Comparison of ENCODE assay signal across 8 mouse cellular contexts in genomic region chr2:21206278-21206677, GRCm38 (mm10). TPM values are rescaled to one million over a fixed set of nuclear protein-coding genes. Genes with fewer than 3 reads are reported as not detected.
DNase-seq lines count a peak whose midpoint lies in the region; ATAC-seq and TF ChIP-seq lines count a peak whose summit lies in the region.

No protein-coding gene starts in this region.

- H3K9ac ChIP-seq in heart, adult 2 months (ENCODE audit: low read depth, low read length) = peak overlapping the region; percentile 61
- peak overlapping the region; percentile 71 for H3K9ac ChIP-seq in liver, embryonic 11.5 days (ENCODE audit: low read depth, low read length)
- peak overlapping the region; percentile 71 for H3K9ac ChIP-seq in stomach, embryonic 16.5 days (ENCODE audit: low read length)

- TF ChIP-seq EP300 in heart, adult 2 months (IDR thresholded peaks at IDR 0.05; ENCODE audit: insufficient read depth, low read depth, low read length) = no peak

- peak overlapping the region; percentile 78 for H3K27ac ChIP-seq in heart, adult 2 months
- H3K27ac ChIP-seq in testis, adult 2 months (ENCODE audit: control insufficient read depth, insufficient read depth, low read depth, low read length) = peak overlapping the region; percentile 95; the same call in 1 of the 2 replicates
- no peak overlapping the region for H3K27ac ChIP-seq in liver, embryonic 11.5 days (ENCODE audit: low read depth, low read length)
- no peak overlapping the region for H3K27ac ChIP-seq in stomach, embryonic 16.5 days (ENCODE audit: low read length)

- no peaks in the 10 kb centered on the region for H3K36me3 ChIP-seq in heart, adult 2 months (ENCODE audit: control insufficient read depth, insufficient read depth, low read length)
- H3K36me3 ChIP-seq in testis, adult 2 months (ENCODE audit: control insufficient read depth, insufficient read depth, low read length) = peaks cover under 1% of the 10 kb centered on the region; the same call in 1 of the 2 replicates
- no peaks in the 10 kb centered on the region for H3K36me3 ChIP-seq in liver, embryonic 11.5 days (ENCODE audit: control insufficient read depth, insufficient read depth, low read length)
- H3K36me3 ChIP-seq in stomach, embryonic 16.5 days (ENCODE audit: control insufficient read depth, insufficient read depth, low read length) = no peaks in the 10 kb centered on the region

- H3K9me3 ChIP-seq in liver, embryonic 11.5 days (ENCODE audit: control insufficient read depth, low read length) = no peaks in the 10 kb centered on the region
- no peaks in the 10 kb centered on the region for H3K9me3 ChIP-seq in stomach, embryonic 16.5 days (replicated peaks; ENCODE audit: control insufficient read depth, low read length)

- TF ChIP-seq CTCF in heart, adult 2 months (IDR thresholded peaks at IDR 0.05) = no peak
- TF ChIP-seq CTCF in testis, adult 2 months (IDR thresholded peaks at IDR 0.05; ENCODE audit: control insufficient read depth, insufficient read depth, insufficient replicate concordance, low read depth, low read length) = no peak

- H3K4me1 ChIP-seq in heart, adult 2 months (ENCODE audit: control insufficient read depth, insufficient read depth, low read length) = peaks cover 3% of the 10 kb centered on the region
- H3K4me1 ChIP-seq in testis, adult 2 months (ENCODE audit: control insufficient read depth, insufficient read depth, low read length) = no peaks in the 10 kb centered on the region; the same call in 1 of the 2 replicates
- H3K4me1 ChIP-seq in liver, embryonic 11.5 days (replicated peaks; ENCODE audit: control insufficient read depth, insufficient read depth, low read length) = no peaks in the 10 kb centered on the region
- H3K4me1 ChIP-seq in stomach, embryonic 16.5 days (ENCODE audit: control insufficient read depth, insufficient read depth, low read length) = peaks cover 3% of the 10 kb centered on the region

- H3K4me2 ChIP-seq in liver, embryonic 11.5 days = peak overlapping the region; percentile 77
- peak overlapping the region; percentile 58 for H3K4me2 ChIP-seq in stomach, embryonic 16.5 days (ENCODE audit: low read depth, low read length)

- ATAC-seq in liver, embryonic 11.5 days (replicated peaks; ENCODE audit: low FRiP score) = no peak
- no peak for ATAC-seq in stomach, embryonic 16.5 days (ENCODE audit: insufficient read depth, low FRiP score)
- ATAC-seq in CD4-positive, CD25-positive, alpha-beta regulatory T cell, adult 4 months = no peak

- H3K79me2 ChIP-seq in heart, adult 2 months (replicated peaks; ENCODE audit: control insufficient read depth, insufficient read depth, low read length) = no peaks in the 10 kb centered on the region

- H3K4me3 ChIP-seq in heart, adult 2 months = peak overlapping the region; percentile 63
- H3K4me3 ChIP-seq in testis, adult 2 months (ENCODE audit: control insufficient read depth, low read depth, low read length) = peak overlapping the region; percentile 100
- peak overlapping the region; percentile 72 for H3K4me3 ChIP-seq in liver, embryonic 11.5 days (ENCODE audit: low read depth, low read length)
- H3K4me3 ChIP-seq in stomach, embryonic 16.5 days (replicated peaks; ENCODE audit: low read length) = peak overlapping the region; percentile 53

- no peak for TF ChIP-seq POLR2A in heart, adult 2 months (IDR thresholded peaks at IDR 0.05; ENCODE audit: insufficient read depth, low read depth, low read length)
- no peak for TF ChIP-seq POLR2A in testis, adult 2 months (IDR thresholded peaks at IDR 0.05; ENCODE audit: control insufficient read depth, low read depth, low read length)

- no peaks in the 10 kb centered on the region for H3K27me3 ChIP-seq in heart, adult 2 months (ENCODE audit: control insufficient read depth, insufficient read depth, low read length)
- H3K27me3 ChIP-seq in testis, adult 2 months (ENCODE audit: control insufficient read depth, insufficient read depth, low read length) = no peaks in the 10 kb centered on the region
- H3K27me3 ChIP-seq in liver, embryonic 11.5 days (replicated peaks; ENCODE audit: control insufficient read depth, insufficient read depth, low read length) = no peaks in the 10 kb centered on the region
- no peaks in the 10 kb centered on the region for H3K27me3 ChIP-seq in stomach, embryonic 16.5 days (ENCODE audit: control insufficient read depth, insufficient read depth, low read length)

- 45% methylated on average over 6 of the region's 6 CpGs for WGBS in heart, adult 2 months
- WGBS in liver, embryonic 11.5 days = 35% methylated on average over 6 of the region's 6 CpGs
- WGBS in stomach, embryonic 16.5 days = 37% methylated on average over 6 of the region's 6 CpGs

- intact Hi-C loops in heart, adult 2 months (cut with DNase I) = loop anchor here (10.0 kb wide), 1 partner anchor 1551 kb away; the partner anchor contains the start of gene Otud1

- DNase-seq in heart, adult 2 months = no peak
- DNase-seq in heart, adult 11 months = no peak
- DNase-seq in testis, postnatal 10 days (ENCODE audit: low spot score) = no peak
- no peak for DNase-seq in liver, embryonic 11.5 days (ENCODE audit: low spot score)
- DNase-seq in spleen, postnatal 14 days (ENCODE audit: low spot score in 2 of 2) = no peak

RNA-seq across cellular contexts. Expression of gene Thnsl1, which starts 0.8 kb away (rescaled TPM):
- 1 to 10 TPM; 6.8 to 7.7 TPM for total RNA-seq in heart, adult 2 months (2021)
- 4.4 and 5.8 TPM in 2 replicates for polyA plus RNA-seq in heart, adult 2 months (2012; rRNA removed)
- 17.1 and 20.6 TPM in 2 replicates for polyA plus RNA-seq in testis, adult 2 months (2012; rRNA removed)
- 4.0 and 6.0 TPM in 2 replicates for polyA plus RNA-seq in liver, embryonic 11.5 days (2014; fragmentation: Nextera tagmentation; extraction: Ambion mirVana)
- polyA plus RNA-seq in stomach, embryonic 16.5 days (2015; fragmentation: Nextera tagmentation; extraction: Ambion mirVana) = 7.6 and 8.0 TPM in 2 replicates
- polyA plus RNA-seq in CD4-positive, CD25-positive, alpha-beta regulatory T cell, adult 4 months (2017; shearing (Covaris generic)) = 1 to 10 TPM; 2.5 to 4.9 TPM

RNA-seq across cellular contexts. Expression of gene Enkur, which starts 1.1 kb away (rescaled TPM):
- total RNA-seq in heart, adult 2 months (2021) = 1 to 10 TPM; 1.1 to 1.5 TPM
- polyA plus RNA-seq in heart, adult 2 months (2012; rRNA removed) = 0.23 and 0.38 TPM in 2 replicates
- 33.5 and 41.4 TPM in 2 replicates for polyA plus RNA-seq in testis, adult 2 months (2012; rRNA removed)
- polyA plus RNA-seq in liver, embryonic 11.5 days (2014; fragmentation: Nextera tagmentation; extraction: Ambion mirVana) = 0.16 and 0.27 TPM in 2 replicates
- polyA plus RNA-seq in stomach, embryonic 16.5 days (2015; fragmentation: Nextera tagmentation; extraction: Ambion mirVana) = 1.1 and 1.5 TPM in 2 replicates
- under 1 TPM in 1 of 2 experiments, not detected in 1; 0.63 TPM for polyA plus RNA-seq in CD4-positive, CD25-positive, alpha-beta regulatory T cell, adult 4 months (2017; shearing (Covaris generic))

Comparison
In these comparisons a context has a peak if more than half of its experiments do, and no peak if none do; other contexts are left out.
1. H3K27ac ChIP-seq: peak in heart, adult 2 months (single experiment) and testis, adult 2 months (single experiment); none in liver, embryonic 11.5 days (single experiment) and stomach, embryonic 16.5 days (single experiment).
2. RNA of gene Enkur, which starts 1.1 kb away (polyA plus RNA-seq): 33.5 to 41.4 TPM in testis, adult 2 months; 1.1 to 1.5 TPM in stomach, embryonic 16.5 days, 0.63 TPM in CD4-positive, CD25-positive, alpha-beta regulatory T cell, adult 4 months, 0.16 to 0.27 TPM in liver, embryonic 11.5 days and 0.23 to 0.38 TPM in heart, adult 2 months; every median in the first group is over 10 times any median in the second.
3. Peak in every context shown above with its lines, with median percentiles within 50 percentile points of each other: H3K4me3 ChIP-seq and H3K9ac ChIP-seq.